Mouse (Mus musculus) left cerebral cortex, adult 18-20 months (tissue): ENCODE data around the gene Ppm1m. TPM values are rescaled to one million over a fixed set of nuclear protein-coding genes. Genes with fewer than 3 reads are reported as not detected.
A peak's percentile ranks its signal among the peaks of the same experiment; 100 is the strongest.

Source experiments
- DNase-seq, 2 experiments: peaks; one replicate each; pipeline ENCODE4 v3.0.0; 2021 to 2022; ENCODE audit warnings: low spot score in 2 of 2, mixed read lengths in 1 of 2
- long read RNA-seq, 2 experiments: library from polyadenylated mRNA; stranded (forward); transcript quantifications; one replicate each; pipeline ENCODE4 v2.0.0; 2021
- total RNA-seq, 2 experiments: library from RNA; stranded (reverse); gene quantifications; 2 replicates each; pipeline ENCODE4 v1.2.3; 2021

Ppm1m gene
- 10 to 100 TPM; 19.0 to 22.3 TPM for total RNA-seq
- long read RNA-seq, experiment 1, transcript Ppm1m-203 (10 exons, 1,846 nt) = major isoform, 22 of 35 reads
- long read RNA-seq, experiment 1, partial matches to known transcripts = 5 of 35 reads
- long read RNA-seq, experiment 1, other reads (novel, unspliced or antisense) = 8 of 35 reads
- long read RNA-seq, experiment 2, transcript Ppm1m-203 (10 exons, 1,846 nt) = major isoform, 7 of 14 reads
- long read RNA-seq, experiment 2, partial matches to known transcripts = 3 of 14 reads
- long read RNA-seq, experiment 2, other reads (novel, unspliced or antisense) = 4 of 14 reads

DNA sequence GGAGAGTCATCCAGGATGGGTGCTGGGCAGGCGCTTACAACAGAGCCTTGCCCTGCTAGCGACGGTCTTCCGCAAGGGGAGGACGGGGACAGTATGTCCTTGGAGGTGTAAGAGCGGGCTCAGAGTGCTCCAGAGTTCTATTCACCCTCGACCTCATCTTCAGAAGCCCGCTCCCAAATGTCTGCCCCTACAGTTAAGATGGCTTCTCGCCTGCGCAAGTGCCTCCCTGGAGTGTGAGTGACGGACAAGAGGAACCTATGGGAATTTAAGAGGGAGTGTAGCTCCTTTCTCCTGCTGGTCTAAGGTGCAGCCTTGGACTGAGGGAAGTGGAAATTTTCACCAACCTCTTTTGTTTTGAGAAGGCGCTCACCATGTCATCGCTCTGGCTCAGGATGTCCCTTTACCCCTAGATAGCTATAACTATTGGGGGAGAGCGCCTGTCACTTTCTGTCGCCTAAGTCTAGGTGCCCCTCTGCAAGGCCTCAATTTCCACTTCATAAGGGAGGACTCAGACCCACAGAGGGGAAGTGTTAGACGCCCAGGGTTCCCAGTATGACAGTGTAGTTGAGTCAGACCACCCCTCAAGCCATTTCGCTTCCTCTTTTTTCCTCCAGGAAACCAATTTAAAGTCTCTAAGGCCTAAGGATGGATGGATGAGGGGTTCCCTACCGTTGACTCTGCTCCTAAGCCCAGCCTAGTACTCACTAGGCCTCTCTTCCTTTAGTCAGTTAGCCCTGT is at the start of gene Ppm1m:
Ppm1m (minus strand) TSS at position 212 of the 738 bp plus-strand sequence.
- no peak for DNase-seq

DNA sequence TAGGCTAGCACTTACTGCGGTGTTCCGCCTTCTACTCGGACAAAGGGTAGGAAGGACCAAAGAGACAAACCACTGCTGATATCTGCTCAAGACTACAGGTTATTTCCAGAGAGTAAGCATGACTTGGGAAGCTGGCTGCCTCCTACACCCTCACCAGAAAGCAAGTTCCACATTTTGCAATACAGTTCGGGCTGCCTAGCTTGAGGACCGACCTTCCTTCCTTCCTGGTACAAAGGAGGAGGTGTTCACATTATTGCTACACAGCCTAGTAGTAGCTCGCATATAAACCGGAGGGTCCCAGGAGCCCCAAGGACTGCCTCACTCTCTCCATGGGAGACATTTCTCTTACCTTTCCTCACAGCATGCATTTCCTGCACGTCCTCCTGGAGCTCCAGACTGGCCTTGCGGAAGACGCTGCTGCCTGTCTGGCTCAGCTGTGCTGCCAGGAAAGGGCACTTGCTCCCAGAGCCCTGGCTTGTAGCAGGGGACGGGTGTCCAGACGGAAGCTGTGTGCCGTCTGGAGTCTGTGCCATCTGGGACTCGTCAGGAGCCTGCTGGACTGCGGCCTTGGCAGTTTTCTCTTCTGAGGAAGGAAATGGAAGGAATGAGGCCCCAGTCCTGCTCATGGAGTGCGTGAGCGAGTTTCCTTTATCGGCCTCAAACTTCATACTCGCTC is 43.4 kb upstream of the Ppm1m start:
- no peak for DNase-seq

DNA sequence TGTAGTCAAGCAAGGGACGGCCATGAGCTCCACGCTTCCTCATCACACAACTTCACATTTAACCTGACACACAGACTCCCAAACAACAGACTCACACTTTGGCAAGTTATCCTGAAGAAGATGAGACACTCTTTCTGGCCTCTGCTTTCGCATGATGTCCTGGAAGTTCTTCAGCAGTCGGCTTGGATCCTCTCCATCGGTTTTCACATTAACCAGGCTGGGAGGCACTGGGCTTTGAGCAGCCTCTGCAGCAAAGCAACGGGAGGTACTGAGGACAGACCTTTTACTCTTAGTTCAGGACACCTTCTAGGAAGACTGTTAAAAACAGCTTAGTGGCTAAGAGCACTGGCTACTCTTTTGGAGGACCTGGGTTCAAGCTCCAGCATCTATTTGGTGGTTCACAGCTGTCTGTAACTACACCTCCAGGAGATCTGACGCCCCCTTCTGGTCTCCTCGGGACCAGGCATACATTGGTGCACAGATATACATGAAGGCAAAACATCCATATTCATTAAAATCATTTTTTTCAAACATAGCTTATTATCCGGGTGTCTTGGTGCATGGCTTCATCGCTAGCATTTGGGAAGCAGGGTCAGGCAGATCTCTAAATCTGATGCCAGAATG is 42.1 kb upstream of the Ppm1m start:
- DNase-seq = no peak

DNA sequence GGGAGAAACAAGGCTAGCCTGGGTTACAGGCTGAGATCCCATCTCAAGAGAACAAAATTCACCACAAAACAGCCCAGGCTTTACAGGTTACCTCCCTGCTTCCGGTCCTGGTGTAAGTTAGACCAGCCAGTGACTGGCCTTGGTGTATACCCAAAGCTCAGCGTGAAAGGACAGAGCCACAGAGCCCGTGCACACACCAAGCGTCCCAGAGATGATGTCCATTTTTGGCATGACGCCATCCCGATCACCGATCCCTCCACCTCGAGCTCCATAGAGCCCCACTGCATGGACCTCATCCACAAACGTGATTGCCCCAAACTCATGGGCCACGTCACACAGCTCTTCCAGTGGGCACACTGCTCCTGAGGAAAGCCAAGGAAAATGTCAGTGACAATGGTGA is 38.3 kb upstream of the Ppm1m start:
- no peak for DNase-seq

DNA sequence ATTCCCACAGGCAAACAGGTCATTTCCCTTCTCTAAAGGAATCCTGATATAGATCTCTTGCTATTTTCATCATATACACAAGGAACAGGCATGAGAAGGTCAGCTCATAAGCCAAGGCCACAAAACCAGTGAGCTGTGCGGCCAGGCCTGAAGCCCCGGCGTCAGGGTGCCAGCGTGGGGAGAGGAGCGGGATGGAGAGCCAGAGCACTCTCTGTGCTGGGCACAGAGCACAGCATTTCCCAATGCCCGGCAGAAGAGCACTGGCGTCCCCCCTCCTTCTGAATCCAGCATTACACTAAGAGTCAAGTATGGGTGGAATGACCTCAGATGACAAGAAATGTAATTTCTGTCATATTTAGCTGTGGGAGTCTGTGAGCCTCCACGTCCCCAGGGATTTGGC is 37.9 kb upstream of the Ppm1m start:
- DNase-seq = no peak

DNA sequence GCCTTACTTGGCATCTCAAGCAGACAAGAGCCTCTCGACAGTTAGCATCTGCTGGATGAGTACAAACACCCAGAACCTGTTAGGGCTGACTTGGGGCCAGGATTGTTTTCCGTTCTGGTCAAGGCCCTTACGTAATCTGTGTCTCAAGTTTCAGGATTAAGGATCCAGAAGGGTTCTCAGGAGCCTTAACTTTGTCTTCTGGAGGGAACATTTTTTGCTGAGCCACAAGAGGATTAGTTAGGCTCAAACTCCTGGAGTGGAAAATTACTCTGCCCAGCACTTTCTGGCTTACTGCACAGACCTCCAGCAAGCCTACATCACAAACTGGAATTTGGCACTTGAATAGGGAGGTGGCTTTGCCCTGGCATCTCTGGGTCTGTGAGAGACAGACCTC is 37.3 kb upstream of the Ppm1m start:
- DNase-seq = no peak

DNA sequence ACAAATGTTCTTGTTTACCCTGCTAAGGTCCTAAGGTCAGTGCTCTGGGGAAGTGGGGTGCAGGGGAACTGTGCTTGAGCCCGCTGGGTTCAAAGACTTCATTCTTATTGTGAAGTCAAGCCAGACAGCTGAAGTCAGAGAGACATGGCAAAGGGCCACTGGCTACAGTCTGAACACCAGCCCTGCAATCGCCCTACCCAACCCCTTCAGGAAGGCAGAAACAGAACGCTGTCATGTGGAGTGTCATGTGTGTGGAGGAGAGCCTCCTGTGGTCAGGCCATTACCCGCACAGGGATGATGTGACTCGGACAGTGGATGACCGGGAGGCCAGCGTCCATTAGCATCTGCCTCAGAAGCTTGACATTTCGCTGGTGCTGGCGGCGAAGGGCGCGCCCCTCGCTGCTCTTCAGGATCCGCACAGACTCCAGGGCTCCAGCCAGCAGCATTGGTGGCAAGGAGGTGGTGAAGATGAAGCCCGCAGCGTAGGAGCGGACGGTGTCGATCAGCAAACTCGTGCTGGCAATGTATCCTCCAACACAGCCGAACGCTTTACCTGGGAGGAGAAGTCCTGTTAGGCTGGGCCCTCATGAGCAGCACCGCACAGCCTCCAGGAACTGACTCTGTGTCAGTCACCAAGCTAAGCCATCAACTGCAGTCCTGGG is 36.7 kb upstream of the Ppm1m start:
- DNase-seq = no peak

DNA sequence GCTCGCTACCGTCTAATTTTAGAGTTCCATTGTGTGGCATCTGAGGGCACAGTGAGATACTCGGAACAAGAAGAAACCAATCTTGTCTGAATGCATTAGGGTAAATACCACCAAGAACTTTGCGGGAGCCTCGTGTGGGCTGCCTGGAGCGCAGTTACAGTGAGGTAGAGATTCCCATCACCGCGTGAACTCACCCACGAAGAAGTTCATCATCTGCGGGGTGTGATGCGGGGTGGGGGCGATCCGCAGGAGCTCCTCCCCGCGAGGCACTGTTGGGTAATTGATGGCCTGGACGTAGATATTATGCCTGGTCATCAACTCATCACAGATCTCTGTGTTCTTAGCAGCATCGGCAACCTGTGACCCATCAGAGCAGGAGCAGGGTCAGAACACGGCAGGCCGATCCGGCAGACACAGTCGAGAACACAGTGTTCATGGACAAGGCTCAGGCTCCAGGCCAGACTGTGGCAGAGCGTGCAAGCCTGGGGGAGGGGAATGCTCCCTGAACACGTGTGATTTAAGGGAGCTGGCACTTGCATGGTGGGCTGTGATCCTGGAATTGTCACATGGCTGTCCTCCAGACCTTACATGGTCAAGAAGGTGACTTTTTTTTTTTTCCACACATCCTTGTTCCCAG is 35.8 kb upstream of the Ppm1m start:
- DNase-seq = no peak

DNA sequence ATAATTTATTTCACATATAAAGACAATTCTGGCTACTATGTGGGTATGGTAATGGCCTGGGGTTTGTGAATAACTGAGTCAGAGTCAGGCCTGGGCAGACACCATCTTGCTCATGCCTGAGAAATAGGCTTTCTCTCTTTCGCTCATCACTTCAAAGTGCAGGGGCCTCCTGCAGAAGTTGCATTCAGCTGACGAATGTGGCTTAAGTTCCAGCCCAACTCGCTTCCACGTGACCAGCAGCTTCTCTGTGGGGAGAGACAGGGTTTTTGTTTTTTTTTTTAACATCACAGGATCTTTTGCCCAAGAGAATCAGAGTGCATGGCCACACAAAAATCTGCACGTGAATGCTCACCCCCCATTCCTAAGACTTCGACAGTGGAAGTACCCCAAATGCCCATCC is 34.4 kb upstream of the Ppm1m start:
- DNase-seq = no peak

DNA sequence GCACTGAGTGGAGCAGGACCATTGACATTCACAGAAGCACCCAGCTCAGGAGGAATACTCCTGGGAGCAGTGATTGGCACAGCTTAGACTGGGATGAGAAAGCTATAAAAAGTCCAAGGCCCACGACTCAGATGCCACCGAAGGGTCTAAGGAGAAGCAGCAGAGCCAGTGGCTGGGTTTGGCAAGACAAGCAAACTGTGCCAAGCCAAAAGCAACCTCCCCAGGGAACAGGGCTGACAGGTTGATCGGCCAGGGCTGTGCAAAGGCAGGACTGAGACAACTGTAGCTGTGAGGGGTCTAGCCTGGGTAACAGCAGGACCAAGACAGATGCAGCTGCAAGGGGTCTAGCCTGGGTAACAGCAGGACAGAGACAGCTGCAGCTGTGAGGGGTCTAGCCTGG is 33.4 kb upstream of the Ppm1m start:
- no peak for DNase-seq

DNA sequence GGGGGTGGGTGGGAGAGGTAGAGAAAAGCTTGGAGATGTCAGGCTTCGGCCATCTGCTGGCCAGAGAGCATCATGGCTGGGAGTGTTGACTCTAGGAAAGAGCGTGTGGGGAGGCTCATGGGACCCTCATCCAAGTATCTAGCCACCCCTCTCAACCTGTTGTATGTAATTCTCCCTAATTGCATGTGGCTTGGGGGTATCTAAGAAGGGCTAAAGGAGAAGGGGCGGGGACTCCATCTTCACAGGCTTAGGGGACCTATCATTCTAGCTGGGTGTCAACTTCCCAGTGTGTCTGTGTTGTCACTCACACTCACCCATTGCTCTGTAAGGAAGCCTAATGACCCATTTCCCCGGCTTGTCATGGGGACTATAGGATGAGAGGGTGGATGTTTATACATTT is 32.3 kb upstream of the Ppm1m start:
- no peak for DNase-seq

DNA sequence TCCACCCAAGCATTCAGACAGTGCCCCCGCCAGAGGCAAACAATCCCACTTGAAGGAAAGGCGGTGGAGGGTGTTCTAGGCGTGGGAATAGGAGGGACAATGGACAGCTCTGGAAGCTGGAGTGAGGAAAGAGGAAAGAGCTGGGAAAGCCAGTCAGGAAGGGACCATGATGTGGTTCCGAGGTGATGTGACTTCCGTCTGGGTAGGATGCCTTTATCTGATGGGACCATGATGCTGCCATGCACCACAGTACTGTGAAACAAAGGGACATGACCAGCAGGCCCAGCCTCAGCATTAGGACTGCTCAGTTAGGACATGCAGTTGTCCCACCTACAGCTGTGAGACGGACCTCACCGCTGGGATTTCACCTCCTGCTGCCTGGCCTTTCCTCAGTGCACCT is 31.7 kb upstream of the Ppm1m start:
- DNase-seq = no peak

DNA sequence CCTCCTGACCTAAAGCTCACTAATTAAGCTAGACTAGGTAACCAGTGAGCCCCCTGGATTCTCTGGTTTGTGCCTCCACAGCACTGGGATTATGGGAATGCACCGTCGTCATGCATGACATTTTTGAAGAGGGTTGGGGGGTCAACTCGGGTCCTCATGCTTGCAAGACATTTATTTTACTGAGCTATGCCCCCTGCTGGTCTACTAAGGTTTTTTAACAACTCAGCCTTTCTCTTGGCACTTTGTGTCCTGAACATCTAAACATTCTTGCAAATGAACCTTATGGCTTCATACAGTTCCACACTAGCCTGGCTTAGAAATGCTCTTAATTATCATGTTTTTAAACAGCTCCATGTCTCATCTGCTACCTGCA is 31.2 kb upstream of the Ppm1m start:
- no peak for DNase-seq

DNA sequence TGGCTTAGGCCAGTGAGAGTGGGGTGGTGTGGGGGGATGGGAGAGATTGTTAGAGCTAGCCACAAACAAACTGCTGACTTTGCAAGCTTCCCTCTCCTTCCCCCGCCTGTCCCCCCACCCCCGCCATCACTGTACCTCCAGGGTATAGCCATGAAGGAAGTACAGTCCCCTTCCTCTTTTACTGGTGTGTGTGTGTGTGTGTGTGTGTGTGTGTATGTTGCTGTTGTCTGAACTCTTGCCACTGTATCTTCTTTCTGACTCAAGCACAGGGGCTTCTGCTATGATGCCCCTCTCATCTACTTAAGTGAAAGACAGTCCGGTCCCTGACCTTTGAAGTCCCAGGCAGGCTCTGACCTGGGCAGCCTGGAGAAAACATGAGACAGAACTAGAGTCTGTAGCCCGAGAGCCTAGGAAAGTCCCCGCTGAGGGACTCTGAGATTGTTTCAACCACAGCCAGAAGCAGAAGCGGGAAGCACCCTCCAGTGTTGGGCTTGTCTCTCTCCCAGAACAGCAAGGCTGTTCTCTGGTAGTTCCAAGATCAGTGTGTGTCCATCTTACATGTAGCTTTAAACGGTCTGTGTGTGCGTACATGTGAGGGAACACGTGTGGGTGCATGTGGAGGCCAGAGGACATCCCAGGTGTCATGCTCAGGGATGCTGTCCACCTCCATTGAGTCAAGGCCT is 30.6 kb upstream of the Ppm1m start:
- DNase-seq = no peak

DNA sequence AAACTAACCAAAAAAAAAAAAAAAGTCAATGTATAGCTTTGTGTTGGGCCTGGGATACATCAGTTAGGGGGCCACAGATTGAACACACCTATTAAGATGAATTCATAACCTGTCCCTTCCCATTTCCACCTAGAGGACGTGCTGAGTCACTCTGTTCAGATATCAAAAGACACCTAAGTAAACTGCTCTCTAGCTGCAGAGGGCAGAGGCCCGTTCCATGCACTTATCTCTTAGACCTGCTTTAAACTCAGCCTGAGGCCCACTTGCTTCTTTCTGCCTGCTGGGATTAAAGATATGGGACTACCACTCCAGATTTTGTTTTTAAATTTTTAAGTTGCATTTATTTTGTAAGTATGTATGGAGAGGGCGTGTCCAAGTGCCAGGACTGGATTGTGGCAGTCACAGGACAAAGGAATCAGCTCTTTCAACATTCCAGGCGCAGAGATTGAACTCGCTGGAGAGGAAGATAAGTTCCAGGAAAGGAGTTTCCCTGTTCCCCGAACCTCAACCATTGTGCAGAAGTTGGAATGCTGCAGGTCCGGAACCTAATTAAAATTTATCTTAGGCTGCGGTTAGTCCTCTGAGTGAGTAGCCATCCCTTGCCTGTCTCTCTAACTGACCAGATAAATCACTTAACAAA is 28.4 kb upstream of the Ppm1m start:
- no peak for DNase-seq

DNA sequence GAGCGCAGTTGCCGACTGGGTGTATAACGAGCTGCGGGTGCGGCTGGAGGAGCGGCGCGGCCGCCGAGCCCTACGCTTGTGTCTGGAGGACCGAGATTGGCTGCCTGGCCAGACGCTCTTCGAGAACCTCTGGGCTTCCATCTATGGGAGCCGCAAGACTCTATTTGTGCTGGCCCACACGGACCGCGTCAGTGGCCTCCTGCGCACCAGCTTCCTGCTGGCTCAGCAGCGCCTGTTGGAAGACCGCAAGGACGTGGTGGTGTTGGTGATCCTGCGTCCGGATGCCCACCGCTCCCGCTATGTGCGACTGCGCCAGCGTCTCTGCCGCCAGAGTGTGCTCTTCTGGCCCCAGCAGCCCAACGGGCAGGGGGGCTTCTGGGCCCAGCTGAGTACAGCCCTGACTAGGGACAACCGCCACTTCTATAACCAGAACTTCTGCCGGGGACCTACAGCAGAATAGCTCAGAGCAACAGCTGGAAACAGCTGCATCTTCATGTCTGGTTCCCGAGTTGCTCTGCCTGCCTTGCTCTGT is 26.7 kb upstream of the Ppm1m start:
- DNase-seq = peak; percentile 41 to 73

DNA sequence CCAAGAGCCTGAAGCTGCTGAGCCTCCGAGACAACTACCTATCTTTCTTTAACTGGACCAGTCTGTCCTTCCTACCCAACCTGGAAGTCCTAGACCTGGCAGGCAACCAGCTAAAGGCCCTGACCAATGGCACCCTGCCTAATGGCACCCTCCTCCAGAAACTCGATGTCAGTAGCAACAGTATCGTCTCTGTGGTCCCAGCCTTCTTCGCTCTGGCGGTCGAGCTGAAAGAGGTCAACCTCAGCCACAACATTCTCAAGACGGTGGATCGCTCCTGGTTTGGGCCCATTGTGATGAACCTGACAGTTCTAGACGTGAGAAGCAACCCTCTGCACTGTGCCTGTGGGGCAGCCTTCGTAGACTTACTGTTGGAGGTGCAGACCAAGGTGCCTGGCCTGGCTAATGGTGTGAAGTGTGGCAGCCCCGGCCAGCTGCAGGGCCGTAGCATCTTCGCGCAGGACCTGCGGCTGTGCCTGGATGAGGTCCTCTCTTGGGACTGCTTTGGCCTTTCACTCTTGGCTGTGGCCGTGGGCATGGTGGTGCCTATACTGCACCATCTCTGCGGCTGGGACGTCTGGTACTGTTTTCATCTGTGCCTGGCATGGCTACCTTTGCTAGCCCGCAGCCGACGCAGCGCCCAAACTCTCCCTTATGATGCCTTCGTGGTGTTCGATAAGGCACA is 26.1 kb upstream of the Ppm1m start:
- no peak for DNase-seq

DNA sequence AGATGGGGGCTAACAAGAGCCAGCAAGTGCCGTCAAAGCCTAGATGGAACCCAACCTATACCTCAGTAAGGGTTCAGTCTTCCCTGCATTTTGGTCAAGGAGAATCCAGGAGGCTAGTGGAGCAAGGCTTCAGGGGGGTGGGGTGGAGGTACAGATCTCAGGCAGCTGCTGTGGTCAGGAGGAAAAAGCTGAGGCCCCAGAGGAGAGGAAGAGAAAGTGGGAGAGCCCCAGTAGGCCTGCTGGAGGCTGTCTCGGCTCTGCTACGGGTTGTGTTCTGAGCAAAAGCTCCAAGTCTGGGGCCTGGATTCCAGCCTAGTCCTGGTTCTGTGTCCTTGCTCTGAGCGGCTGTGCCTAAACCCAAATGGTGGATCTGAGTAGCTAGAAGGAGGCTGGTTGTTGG is 23.4 kb upstream of the Ppm1m start:
- DNase-seq = no peak

DNA sequence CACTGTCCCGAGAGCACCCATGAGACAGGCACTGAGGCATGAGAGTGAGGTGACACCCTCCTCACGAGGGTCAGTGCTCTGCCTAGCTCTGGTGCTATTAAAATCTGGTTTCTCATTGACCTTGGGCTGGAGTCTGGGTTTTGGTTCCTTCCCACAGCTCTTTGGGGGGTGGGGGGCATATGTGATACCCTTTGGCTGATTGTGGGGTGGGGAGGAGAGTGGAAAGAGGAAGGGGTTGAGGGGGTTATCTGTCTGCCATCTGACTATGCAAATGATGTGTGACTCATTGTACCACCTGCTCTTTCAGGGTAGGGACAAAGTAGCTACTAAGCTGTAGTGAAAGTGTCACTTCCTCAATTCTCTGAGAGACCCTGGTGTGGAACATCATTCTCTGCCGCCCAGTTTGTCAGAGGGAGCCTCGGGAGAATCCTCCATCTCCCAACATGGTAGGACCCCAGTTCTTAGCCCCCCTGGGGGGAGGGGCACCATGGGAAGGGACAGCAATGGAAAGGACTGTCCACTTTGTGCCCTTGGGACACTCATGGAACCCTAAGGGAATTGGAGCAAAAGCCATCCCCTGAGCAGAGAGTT is 22.8 kb upstream of the Ppm1m start, which contains the start of gene Tlr9:
Tlr9 (plus strand) TSS at position 338 of the 591 bp plus-strand sequence.
- DNase-seq = no peak
